Mouse (Mus musculus) left cerebral cortex, postnatal 10 days (tissue): ENCODE results near the gene Tmem25. TPM values are rescaled to one million over a fixed set of nuclear protein-coding genes. Genes with fewer than 3 reads are reported as not detected.
A peak's percentile ranks its signal among the peaks of the same experiment; 100 is the strongest.
"Not testable (repeated sequence)": the region's sequence is repeated elsewhere in the genome, so short reads cannot be mapped to it uniquely, and the experiment has no call there.

ENCODE experiments used
- DNase-seq, 2 experiments: peaks; one replicate each; pipeline ENCODE4 v3.0.0; 2021 to 2022; ENCODE audit warnings: low spot score in 2 of 2, mixed read lengths in 1 of 2; ENCODE audit errors: extremely low spot score in 1 of 2
- intact Hi-C: fragments of 180-260 bp; cut with DNase I; formaldehyde crosslinking; loops from one replicate; pipeline ENCODE4 v1.15.1; 2025
- total RNA-seq, 2 experiments: library from RNA; stranded (reverse); gene quantifications; 2 replicates each; pipeline ENCODE4 v1.2.3; 2021

Gene Tmem25
- total RNA-seq, 2 experiments from 2014 or later: 31.3 to 31.6 TPM

DNA sequence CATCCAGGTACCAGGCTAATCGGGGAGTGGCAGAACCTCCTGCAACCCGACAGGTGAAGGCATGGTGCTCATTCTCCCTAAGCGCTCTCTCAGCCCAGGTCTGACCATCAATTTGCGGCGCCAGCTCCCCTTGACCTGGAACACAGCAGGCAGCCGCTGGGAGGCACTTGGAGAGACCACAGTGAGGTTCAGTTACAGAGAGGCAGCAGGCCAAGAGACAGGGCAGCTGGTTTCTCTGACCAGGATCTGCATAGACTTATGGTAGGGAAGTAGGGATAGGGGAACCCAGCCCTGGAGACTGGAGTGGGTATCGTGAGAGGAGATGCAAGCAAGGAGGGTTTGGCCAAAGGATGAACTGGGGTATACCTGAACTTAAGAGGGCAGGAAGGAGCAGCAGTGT lies 809 bp downstream of the Tmem25 start:
- intact Hi-C loops: no loop called here
- DNase-seq: no peak

DNA sequence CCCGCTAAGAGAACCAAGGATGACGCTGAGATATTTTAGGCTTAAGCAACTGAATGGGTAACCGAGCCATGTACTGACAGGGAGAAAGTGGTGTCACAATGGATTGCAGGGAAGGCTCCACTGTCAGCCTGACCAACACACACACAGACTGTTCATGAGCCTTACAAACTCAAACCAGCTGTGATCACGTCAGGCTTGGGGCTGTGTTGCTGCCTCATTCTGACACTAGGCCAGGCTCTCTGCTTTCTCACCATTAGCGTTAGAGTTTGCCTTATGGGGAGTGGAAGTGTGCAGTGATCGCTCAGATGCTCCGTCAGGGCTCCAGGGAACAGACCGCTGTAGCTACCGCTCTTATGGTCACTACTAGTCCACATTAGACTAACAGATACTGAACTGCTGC lies 6.3 kb downstream of the Tmem25 start:
- intact Hi-C loops: no loop called here
- DNase-seq: no peak

- peak; percentile 93 to 97 for DNase-seq
- intact Hi-C loops: no loop called here
These were observed 26.1 kb downstream of the Tmem25 start for GRCm38 (mm10) chr9:44772750-44773651.

DNA sequence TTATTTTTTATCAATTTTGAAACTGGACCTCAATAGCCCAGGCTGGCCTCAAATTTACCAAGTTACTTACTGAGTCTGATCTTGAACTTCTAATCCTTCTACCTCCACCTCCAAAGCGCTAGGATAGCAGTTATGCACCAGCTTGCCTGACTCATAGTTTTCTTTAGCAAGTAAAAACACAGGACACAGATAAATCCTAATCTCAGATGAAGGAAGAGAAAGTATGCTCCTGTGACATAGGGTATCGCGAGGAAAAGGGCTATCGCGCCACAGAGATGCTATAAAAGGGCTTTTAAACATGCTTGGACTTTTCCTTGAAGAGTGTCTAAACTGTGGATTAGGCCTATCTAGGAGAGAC lies 26.7 kb downstream of the Tmem25 start:
- intact Hi-C loops: no loop called here
- DNase-seq: no peak

GRCm38 (mm10) chr9:44771376-44771775 lies 27.7 kb downstream of the Tmem25 start:
- intact Hi-C loops: no loop called here
- no peak for DNase-seq

- DNase-seq, intact Hi-C loops: not testable (repeated sequence)
These were observed 31.1 kb downstream of the Tmem25 start for GRCm38 (mm10) chr9:44768029-44768394.

GRCm38 (mm10) chr9:44767101-44768028 lies 31.7 kb downstream of the Tmem25 start, which contains the start of the genes Arcn1 and Ift46:
Arcn1 (minus strand) TSS chr9:44767845.
Ift46 (plus strand) TSS chr9:44767908.
- peak; percentile 76 to 89 for DNase-seq
- intact Hi-C loops: no loop called here

DNA sequence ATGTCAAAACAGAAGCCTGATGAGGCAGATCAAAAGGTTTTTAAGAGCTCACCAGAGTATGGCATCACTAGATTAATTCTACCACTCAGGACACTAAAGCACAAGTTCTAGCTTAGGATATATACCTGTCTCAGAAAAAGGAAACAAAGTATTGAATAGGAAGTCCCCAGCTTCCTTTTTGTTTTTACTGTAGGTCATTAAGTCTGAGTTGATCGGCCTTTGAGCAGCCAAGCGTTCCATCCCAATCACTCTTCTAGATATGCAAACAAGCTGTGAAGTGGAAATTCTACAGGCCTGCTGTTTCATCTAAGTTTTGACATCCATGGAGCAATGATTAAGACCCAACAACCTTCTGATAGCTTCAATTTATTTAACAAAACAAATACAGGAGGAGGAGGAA lies 38.2 kb downstream of the Tmem25 start:
- no peak for DNase-seq
- intact Hi-C loops: no loop called here

DNA sequence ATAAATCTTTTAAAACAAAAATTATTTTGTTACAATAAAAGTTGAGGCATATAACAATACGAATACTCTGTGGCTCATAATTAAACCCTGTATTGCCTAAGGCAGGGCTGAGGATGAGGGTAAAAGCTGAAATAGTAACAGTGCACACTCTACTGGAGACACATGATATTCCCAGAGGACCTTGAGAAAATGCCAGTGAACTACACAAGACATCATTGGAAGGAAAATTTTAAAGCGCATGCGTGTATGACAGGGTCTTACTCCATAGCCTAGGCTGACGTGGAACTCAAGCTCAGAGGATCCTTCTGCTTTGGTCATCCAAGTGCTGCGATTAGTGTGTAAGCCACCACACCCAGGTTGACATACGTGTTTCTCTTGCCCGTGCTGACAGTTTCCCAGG lies 50.6 kb downstream of the Tmem25 start:
- DNase-seq: no peak
- intact Hi-C loops: no loop called here

- DNase-seq: no peak
These were observed 51.8 kb downstream of the Tmem25 start for GRCm38 (mm10) chr9:44747341-44747740.

DNA sequence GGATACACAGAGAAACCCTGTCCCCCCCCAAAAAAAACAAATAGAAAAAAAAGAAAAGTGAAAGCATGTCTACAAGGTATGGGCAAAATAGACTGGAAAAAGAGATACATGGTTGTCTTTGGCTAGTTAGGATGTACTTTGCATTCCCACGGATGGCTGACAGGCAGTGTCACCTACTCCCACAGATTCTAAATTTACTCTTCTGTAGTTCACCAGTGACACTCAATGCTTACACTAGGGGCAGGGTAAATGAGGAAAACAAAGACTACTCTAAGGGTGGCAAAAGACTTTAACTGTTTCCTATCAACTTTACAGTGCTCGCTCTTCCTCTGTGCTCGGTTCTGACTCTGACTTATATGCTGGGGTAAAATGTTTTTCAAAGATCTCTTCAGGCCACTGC lies 52.4 kb downstream of the Tmem25 start:
- DNase-seq: no peak
- intact Hi-C loops: no loop called here

More at GRCm38 (mm10) chr9:44747341-44747740, 51.8 kb downstream of the Tmem25 start:
- intact Hi-C loops: no loop called here

DNA sequence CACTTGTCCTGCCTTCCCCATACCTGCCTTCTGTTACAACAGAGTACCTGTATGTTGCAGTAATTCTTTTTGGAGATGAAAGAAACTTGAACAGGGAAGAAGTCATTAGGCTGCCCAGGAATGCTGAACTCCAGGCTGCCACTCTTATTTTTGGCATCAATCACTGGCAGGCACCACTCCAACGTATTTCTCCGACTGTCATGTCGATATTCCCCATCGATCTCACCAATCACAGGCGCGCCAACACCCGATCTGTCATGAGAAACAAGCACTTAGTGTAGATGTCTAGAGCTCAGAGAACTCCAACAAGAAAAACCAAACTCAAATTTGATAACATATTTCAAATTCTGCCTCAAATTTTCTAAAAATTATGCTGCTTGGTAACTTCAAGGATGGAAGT lies 53.7 kb downstream of the Tmem25 start:
- intact Hi-C loops: no loop called here
- DNase-seq: no peak

Other genes with a start within 250 kb of the Tmem25 start
- not detected for gene Cxcr5, start 237.4 kb downstream of the Tmem25 start, total RNA-seq
- 100 to 1,000 TPM; 114 to 115 TPM for gene Ddx6, start 194.4 kb downstream of the Tmem25 start, total RNA-seq
- gene Treh, start 126.1 kb downstream of the Tmem25 start, total RNA-seq: not detected
- 10 to 100 TPM; 82.6 to 89.0 TPM for gene Phldb1, start 64.1 kb downstream of the Tmem25 start, total RNA-seq
- 100 to 1,000 TPM; 103 to 113 TPM for gene Arcn1, start 31.5 kb downstream of the Tmem25 start, total RNA-seq
- gene Ift46, start 31.4 kb downstream of the Tmem25 start, total RNA-seq: 10 to 100 TPM; 75.4 to 78.2 TPM
- 1 to 10 TPM; 1.2 to 1.4 TPM for gene Ttc36, start 3.8 kb upstream of the Tmem25 start, total RNA-seq
- gene Kmt2a, start 82.0 kb upstream of the Tmem25 start, total RNA-seq: 10 to 100 TPM; 43.2 to 49.7 TPM
- 100 to 1,000 TPM; 377 to 378 TPM for gene Atp5l, start 121.4 kb upstream of the Tmem25 start, total RNA-seq
- 100 to 1,000 TPM in 1 of 2 experiments, 10 to 100 TPM in 1; 96.1 to 101 TPM for gene Ube4a, start 166.3 kb upstream of the Tmem25 start, total RNA-seq
- not detected for gene Cd3g, start 181.1 kb upstream of the Tmem25 start, total RNA-seq
- not detected for gene Cd3d, start 182.5 kb upstream of the Tmem25 start, total RNA-seq
- gene Cd3e, start 210.3 kb upstream of the Tmem25 start, total RNA-seq: not detected
- gene Mpzl2, start 240.5 kb upstream of the Tmem25 start, total RNA-seq: 1 to 10 TPM in 1 of 2 experiments, under 1 TPM in 1; 0.95 to 1.4 TPM